Mouse (Mus musculus) brain, embryonic 14.5 days (tissue): ENCODE measurements around the gene Atl1.

Experiments used
- CTCF ChIP-seq: fragments of 200-500 bp; IDR thresholded peaks from 2 replicates; pipeline ENCODE4 v1.5.1; 2012; ENCODE audit warnings: inconsistent platforms, mild to moderate bottlenecking, moderate library complexity, borderline replicate concordance; ENCODE audit not compliant: insufficient read depth, insufficient read length; ENCODE audit errors: extremely low read depth
- POLR2A ChIP-seq: fragments of 200-500 bp; IDR thresholded peaks from 2 replicates; pipeline ENCODE4 v1.6.1; 2012; ENCODE audit warnings: mild to moderate bottlenecking, inconsistent platforms, borderline replicate concordance; ENCODE audit not compliant: poor library complexity, insufficient read depth, insufficient read length, severe bottlenecking; ENCODE audit errors: extremely low read depth

DNA sequence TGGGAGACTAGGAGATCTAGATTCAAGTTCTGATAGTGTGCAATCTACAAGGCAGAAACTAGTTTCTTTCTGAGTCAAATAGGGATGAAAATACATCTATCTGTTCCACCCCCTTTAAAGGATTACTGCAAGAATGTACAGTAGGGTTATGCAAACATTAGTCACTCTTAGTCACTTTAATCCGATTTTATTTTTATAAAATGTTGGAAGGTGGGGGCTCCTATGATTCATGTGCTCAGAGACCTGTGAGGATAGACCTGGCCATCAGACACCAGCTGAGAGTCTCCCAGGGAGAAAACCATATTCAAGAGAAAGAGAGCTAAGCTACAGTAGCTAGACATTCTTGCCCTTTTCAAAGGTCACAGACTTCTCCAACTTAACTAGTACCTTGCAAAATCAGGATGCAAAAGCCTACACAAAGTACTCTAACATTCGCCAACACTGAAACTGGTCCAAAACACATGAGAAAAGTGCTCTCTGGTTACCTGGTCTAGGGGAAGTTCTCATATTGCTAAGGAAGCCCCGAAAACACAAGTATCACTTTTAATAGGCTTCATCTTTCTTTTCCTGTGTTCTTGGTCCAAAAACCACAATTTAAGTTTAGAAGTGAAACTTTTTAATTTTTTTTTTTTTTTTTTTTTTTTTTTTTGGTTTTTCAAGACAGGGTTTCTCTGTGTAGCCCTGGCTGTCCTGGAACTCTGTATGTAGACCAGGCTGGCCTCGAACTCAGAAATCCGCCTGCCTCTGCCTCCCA, 7.1 kb upstream of the Atl1 start:
- TF ChIP-seq POLR2A (no peak), CTCF (no peak)
